Mouse (Mus musculus) gastrocnemius, adult 2 months (tissue): ENCODE data around the gene Celf1. TPM values are rescaled to one million over a fixed set of nuclear protein-coding genes. Genes with fewer than 3 reads are reported as not detected.
"Not testable (repeated sequence)": the region's sequence is repeated elsewhere in the genome, so short reads cannot be mapped to it uniquely, and the experiment has no call there.

Source experiments
- DNase-seq: peaks from one replicate; pipeline ENCODE4 v3.0.0; 2022
- H3K27ac ChIP-seq: fragments of 200-600 bp; 2 replicates; pipeline ENCODE4 v1.8.1; 2022; ENCODE audit warnings: mild to moderate bottlenecking
- H3K4me3 ChIP-seq: fragments of 200-600 bp; 2 replicates; pipeline ENCODE4 v1.8.1; 2022; ENCODE audit warnings: mild to moderate bottlenecking, moderate library complexity
- CTCF ChIP-seq: fragments of 200-600 bp; IDR thresholded peaks from 2 replicates; pipeline ENCODE4 v1.8.1; 2022; ENCODE audit warnings: antibody characterized with exemption, mild to moderate bottlenecking, moderate library complexity
- intact Hi-C: fragments of 180-260 bp; cut with DNase I; formaldehyde crosslinking; loops from one replicate; pipeline ENCODE4 v1.15.1; 2025
- total RNA-seq, 2 experiments: library from RNA; stranded (reverse); gene quantifications; 2 replicates each; pipeline ENCODE4 v1.2.3; 2021

The Celf1 gene
- total RNA-seq, 2 experiments from 2014 or later, result 59.5 to 62.3 TPM

DNA sequence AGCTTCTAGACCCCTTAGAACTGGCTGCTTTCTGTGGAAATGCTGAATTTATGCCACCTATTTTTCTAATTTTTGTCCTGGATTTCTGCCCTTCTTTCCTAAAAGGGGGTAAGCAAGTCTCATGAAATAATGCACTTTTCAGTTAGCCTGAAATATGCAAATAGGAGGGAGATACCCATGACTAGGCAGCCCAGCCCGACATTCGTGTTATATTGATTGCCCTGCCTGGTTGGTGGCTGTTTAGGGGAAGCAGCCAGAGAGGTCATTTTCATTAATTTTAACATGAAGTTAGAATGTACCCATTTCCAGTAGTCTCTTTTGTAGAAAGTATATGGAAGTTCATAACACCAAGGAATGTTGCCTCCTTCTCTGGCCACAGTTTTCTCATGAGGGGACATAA lies 73.7 kb downstream of the Celf1 start:
- intact Hi-C loops, result no loop called here
- H3K4me3 ChIP-seq, result no peak overlapping the region
- TF ChIP-seq CTCF, result no peak
- peak overlapping the region; percentile 79 for H3K27ac ChIP-seq
- no peak for DNase-seq

DNA sequence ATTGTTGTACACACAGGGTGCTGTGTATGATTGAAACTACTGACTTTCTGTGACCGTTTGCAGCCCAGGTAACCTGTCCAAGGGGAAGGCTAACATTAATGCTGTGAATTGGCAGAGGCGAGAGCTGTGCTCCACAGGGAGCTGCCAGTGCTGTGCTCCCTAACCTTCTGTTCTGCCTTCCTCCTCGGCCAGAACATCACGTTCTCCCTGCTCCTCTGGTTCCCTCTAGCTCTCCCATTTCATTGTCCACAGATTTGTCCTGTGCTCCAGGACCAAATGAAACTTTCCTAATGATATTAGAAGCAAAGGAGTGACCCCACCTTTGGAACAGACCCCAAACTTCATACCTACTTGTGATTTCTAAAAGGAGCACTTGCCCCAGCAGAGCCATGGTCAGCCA lies 75.2 kb downstream of the Celf1 start:
- Histone ChIP-seq H3K4me3 (no peak overlapping the region), H3K27ac (peak overlapping the region; percentile 79)
- TF ChIP-seq CTCF, result no peak
- intact Hi-C loops, result no loop called here
- DNase-seq, result peak; percentile 40

DNA sequence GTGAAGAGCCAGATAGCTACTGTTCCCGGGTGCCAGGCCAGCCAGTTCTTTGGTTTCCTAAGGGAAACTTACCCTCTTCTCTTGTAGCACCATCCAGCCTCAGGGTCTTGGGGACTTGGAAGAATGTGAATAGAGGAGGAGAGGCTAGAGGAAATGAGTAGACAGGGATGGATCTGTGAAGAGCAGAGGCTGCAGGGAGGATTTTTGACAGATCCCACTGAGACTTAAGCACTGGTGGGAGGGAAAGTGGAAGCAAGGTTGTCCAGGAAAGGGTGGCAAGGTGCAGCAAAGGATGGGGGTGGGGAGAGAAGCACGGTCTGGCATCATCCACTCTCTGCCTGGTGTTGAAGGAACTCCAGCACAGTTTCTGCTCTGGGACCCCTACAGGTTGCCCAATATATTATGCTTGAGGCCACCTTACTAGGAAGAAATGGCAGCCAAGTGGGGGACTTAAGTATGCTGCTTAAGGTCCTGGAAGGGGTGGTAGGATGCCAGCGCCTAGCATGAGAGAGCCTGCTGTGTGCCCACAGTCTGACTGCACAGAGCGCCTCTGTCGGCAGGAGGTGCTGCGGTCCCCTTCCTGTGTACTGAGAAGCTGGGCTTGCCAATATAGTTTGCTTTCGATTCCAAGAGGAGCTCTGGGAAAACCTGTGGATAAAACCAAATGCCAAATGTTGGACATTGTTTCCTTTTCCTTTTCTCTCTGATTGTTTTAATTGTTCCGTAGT lies 78.0 kb downstream of the Celf1 start:
- peak; percentile 62 for TF ChIP-seq CTCF
- DNase-seq, result peak; percentile 60
- intact Hi-C loops, result no loop called here
- peak overlapping the region; percentile 56 for H3K27ac ChIP-seq
- no peak overlapping the region for H3K4me3 ChIP-seq

DNA sequence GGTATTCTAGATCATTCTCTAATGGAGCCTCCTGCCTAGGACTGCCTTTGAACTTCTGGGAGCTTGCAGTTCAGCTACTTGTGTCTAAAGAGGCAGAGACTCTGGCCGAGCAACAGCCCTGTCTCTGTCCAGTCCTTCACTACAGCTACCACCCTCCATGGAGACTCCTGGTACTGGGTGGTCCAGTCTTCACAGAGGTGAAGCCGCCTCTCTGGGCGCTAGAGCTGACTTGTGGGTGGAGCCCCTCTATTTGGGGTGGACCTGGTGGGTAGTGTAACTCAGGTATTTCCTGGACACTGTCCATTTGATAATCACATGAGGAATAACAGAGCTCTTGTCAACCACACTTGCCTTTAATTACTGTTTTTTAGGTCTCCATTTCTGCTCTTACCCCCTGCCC lies 79.7 kb downstream of the Celf1 start:
- no peak for TF ChIP-seq CTCF

DNA sequence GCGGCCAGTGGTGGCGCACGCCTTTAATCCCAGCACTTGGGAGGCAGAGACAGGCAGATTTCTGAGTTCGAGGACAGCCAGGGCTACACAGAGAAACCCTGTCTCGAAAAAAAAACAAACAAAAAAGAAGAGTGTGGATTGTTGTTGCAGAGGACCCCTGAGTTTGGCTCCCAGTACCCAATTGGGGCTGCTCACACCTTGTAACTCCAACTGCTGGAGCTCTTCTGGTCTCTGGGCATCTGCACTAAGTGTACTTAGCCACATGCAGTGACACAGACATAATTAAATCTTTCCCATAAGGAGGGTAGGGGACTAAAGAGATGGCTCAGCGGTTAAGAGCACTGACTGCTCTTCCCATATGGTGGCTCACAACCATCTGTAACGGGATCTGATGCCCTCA lies 82.1 kb downstream of the Celf1 start:
- H3K27ac ChIP-seq, DNase-seq, intact Hi-C loops, H3K4me3 ChIP-seq: not testable (repeated sequence)

More for the DNA sequence above, 79.7 kb downstream of the Celf1 start:
- intact Hi-C loops, result no loop called here
- no peak for DNase-seq
- Histone ChIP-seq H3K4me3 (no peak overlapping the region), H3K27ac (peak overlapping the region; percentile 14; the same call in 1 of the 2 replicates)

DNA sequence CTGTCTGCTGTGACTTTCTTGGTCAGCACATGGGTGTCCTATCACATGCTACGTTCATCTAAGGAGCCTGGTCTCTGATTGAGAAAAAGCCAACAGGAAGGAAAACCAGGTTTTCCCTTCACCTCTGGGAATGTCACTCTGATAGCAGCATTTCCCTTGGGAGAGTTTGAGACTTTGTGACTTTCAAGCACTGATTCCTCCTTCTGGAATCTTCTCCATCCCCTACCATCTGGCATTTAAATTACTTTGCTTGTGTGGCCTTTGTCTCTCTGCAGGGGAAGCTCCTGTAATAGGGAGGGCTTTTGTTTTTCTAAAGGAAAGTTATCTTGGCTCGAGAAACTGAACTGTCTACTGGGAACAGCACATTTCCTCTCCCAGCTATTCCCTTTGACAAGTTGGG lies 82.9 kb downstream of the Celf1 start:
- peak overlapping the region; percentile 70 for H3K27ac ChIP-seq
- DNase-seq, result no peak

DNA sequence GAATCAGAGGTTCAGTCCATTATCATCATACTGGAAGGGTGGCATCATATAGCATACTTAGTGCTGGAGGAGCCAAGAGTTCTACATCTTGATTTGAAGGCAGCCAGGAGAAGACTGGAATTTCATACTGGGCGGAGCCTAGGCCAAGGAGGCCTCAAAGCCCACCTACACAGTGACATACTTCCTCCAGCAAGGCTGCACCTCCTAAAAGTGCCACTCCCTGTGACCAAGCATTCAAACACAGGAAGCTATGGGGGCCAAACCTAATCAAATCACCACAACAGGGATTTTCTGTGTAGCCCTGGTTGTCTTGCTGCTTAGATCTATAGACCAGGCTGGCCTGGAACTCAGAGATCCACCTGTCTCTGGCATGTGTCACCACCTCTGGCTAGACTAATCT lies 83.8 kb downstream of the Celf1 start:
- no peak for TF ChIP-seq CTCF
- DNase-seq, result no peak
- Histone ChIP-seq H3K27ac (peak overlapping the region; percentile 70), H3K4me3 (no peak overlapping the region)
- intact Hi-C loops, result no loop called here

More for the DNA sequence above, 82.9 kb downstream of the Celf1 start:
- intact Hi-C loops, result no loop called here
- TF ChIP-seq CTCF, result no peak
- H3K4me3 ChIP-seq, result no peak overlapping the region

DNA sequence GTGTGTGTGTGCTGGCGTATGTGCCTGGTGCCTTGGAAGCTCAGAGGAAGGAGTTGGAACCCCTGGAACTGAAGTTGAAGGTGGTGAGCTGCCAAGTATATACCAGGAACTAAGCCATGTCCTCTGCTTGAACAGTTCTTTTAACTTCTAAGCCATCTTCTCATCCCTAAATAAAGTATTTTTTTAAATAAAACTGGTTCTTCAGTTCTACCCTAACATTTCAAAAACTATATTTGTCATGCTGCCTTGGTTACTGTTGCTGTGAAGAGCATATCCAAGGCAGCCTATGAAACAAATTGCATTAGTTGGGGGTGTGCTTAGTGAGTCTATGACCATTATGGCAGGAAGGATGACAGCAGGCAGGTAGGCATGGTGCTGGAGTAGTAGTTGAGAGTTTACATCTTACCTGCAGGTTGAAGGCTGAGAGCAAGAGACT lies 84.9 kb downstream of the Celf1 start:
- Histone ChIP-seq H3K27ac (no peak overlapping the region), H3K4me3 (no peak overlapping the region)
- intact Hi-C loops, result no loop called here
- TF ChIP-seq CTCF, result no peak
- no peak for DNase-seq

DNA sequence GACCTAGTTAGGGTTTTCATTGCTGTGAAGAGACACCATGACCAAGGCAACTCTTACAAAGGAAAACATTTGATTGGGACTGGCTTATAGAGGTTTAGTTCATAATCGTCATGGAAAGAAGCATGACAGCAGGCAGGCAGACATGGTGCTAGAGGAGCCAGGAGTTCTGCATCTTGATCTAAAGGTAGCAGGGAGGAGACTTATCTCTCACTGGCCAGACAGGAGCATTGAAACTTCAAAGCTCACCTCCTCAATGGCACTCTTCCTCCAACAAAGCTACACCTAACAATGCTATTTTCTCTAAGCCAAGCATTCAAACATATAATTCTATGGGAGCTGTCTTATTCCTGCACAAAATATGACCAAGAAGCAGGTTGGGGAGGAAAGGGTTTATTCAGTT lies 86.3 kb downstream of the Celf1 start:
- TF ChIP-seq CTCF, result no peak
- Histone ChIP-seq H3K4me3 (no peak overlapping the region), H3K27ac (no peak overlapping the region)
- intact Hi-C loops, result no loop called here
- no peak for DNase-seq

DNA sequence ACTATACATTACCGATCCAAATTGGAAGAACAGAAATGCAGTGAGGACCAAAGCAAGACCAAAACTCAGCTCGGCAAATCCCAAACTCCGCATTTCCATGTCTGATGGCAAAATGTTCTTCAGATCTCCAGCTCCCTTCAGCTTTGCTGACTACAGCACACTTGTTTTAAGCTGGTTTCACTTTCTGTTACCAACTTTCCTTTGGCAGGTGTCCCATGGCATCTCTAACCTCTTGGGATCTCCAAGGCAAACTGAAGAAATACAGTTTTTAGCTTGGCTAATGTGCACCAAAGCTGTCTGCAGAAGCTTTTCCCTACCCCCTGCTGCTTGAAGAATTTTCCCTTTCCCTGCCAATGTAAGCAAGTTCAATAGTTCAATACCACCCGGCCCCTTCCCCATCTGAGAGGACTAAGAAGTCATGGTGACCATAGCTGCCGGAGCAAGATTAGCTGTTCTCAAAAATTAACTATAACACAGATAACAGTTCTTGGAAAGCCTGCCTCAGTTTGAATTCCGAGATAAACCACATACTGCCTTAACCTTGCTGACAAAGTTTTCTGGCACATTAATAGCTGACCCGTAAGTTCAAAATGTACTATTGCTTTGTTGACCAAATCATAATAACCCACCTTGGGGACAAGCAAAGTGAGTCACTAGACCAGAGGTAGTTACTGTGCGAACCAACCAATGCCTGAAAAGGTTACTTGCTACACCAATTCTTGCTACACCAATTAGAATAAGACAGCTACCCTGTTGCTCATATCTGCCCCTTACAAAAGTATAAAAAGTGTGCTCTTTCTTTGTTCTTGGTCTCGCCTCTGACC lies 87.4 kb downstream of the Celf1 start:
- no peak overlapping the region for H3K27ac ChIP-seq
- H3K4me3 ChIP-seq, result no peak overlapping the region
- TF ChIP-seq CTCF, result no peak
- intact Hi-C loops, result no loop called here
- peak; percentile 35 for DNase-seq

DNA sequence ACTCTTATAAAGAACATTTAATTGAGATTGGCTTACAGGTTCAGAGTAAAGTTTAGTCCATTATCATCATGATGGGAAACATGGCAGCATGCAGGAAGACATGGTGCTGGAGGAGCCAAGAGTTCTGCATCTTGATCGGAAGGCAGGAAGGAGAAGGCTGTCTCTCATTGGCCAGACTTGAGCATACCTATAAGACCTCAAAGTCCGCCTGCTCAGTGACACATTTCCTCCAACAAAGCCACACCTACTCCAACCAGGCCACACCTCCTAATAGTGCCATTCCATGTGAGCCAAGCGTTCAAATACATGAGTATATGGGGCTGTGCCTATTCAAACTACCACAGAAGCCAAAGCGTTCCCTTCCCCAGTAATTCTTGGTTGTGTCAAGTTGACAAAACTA lies 91.0 kb downstream of the Celf1 start:
- DNase-seq, result no peak
- Histone ChIP-seq H3K27ac (no peak overlapping the region), H3K4me3 (no peak overlapping the region)
- TF ChIP-seq CTCF, result no peak
- intact Hi-C loops, result loop anchor here (10.0 kb wide), 1 partner anchor 156 kb away; no protein-coding TSS in a partner anchor

DNA sequence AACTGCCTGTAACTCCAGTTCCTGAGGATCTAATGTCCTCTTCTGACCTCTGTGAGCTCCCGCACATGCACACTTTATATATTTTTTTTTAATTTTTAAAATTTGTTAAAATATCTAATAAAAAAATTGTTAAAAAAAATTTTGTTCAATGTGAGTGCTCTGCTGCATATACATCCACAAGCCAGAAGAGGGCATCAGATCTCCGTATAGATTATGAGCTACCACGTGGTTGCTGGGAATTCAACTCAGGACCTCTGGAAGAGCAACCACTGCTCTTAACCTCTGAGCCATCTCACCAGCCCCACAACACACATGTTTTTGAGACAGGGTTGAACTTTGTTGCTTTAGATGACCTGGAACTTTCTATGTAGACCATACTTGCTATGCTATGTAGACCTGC lies 92.8 kb downstream of the Celf1 start:
- DNase-seq, result no peak
- Histone ChIP-seq H3K27ac (no peak overlapping the region), H3K4me3 (no peak overlapping the region)
- peak; percentile 50 for TF ChIP-seq CTCF
- intact Hi-C loops, result loop anchor here (10.0 kb wide), 1 partner anchor 158 kb away; no protein-coding TSS in a partner anchor

DNA sequence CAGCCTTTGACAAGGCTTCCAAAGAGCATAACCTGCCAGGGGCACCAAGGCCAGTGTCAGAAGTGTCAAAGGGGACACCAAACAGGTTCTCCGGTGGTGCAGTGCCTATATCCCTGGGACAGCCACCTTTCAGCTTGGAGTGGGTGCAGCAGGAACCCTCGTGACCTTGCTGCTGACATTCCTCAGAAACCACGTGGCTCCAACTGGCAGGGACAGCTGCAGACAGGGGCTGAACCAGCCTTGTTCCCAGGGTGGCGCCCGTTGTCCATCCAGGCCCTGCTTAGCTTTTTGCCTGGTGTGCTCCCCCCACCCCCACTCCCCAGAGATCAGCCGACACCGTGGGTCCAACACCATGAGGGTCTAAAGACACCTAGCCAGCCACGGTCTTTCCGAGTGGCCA lies 95.2 kb downstream of the Celf1 start, which contains the start of gene Rapsn:
TSS of gene Rapsn (plus strand) at position 236 of the 400 bp plus-strand sequence.
- peak; percentile 91 for DNase-seq
- TF ChIP-seq CTCF, result no peak; the same call in 1 of the 2 replicates
- intact Hi-C loops, result loop anchor here (2.0 to 10.0 kb wide), 2 partner anchors 95 to 161 kb away; partner anchors contain the start of gene Celf1
- Histone ChIP-seq H3K4me3 (peak within 1 kb of the TSS; percentile 75), H3K27ac (peak within 1 kb of the TSS; percentile 94)
